Mouse (Mus musculus): ENCODE results near the gene Rwdd3. TPM values are rescaled to one million over a fixed set of nuclear protein-coding genes. Genes with fewer than 3 reads are reported as not detected.

Gene Rwdd3
- total RNA-seq, 2 experiments from 2014 or later, result 6.5 TPM; not detected in 1

DNA sequence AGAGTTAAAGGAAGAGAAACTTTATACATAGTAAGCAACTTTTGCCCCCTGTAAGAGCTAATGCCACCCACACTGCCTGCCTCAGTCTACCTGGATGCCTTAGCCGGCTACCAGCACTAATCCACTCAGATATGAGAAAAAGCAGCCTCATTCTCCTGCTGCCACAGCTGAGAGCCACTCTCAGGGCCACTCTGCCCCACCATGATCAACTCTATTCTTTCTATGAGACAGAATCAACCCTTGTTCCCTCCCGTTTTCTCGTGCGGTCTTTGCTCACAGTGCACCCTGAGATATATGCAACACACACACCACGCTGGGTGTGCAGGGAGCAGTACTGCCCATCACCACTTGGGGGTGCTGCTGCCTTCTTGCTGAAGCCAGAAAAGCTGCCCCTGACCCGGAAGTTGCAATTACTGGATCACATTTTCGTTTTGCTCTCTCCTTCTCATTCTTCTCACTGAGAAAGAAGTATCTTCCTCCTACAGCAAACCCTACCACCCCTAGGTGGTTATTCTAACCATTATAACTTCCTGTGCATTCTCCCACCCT is 8.2 kb downstream of the Rwdd3 start:
- ATAC-seq (replicated peaks; ENCODE audit: low FRiP score, poor library complexity, severe bottlenecking), result peak; percentile 96

GRCm38 (mm10) chr3:121161661-121162060 is 9.8 kb downstream of the Rwdd3 start:
- 0 out of 2 replicates have a peak, but pooled peaks have one; percentile 45 for ATAC-seq (replicated peaks; ENCODE audit: low FRiP score, poor library complexity, severe bottlenecking)

GRCm38 (mm10) chr3:121160424-121160823 is 11.1 kb downstream of the Rwdd3 start:
- ATAC-seq (replicated peaks; ENCODE audit: low FRiP score, poor library complexity, severe bottlenecking), result no peak

DNA sequence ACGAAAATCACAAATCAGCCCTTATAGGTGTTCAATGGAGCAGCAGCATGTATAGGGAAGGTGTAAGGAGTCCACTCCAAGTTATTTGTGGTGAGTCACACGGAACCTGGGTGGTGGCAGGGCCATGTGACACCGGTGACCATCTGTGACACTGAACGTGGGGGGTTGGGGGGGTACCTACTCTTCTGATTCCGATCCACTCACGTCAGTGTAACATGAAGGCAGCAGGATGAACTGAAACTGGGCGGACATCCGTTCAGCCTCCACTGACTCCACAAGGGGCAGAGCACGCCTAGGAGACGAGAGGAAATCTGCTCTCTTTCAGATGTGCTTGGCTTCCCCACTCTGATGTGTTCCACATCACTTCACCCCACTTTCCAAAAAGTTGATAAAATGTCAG is 11.9 kb downstream of the Rwdd3 start:
- ATAC-seq (replicated peaks; ENCODE audit: low FRiP score, poor library complexity, severe bottlenecking), result no peak

DNA sequence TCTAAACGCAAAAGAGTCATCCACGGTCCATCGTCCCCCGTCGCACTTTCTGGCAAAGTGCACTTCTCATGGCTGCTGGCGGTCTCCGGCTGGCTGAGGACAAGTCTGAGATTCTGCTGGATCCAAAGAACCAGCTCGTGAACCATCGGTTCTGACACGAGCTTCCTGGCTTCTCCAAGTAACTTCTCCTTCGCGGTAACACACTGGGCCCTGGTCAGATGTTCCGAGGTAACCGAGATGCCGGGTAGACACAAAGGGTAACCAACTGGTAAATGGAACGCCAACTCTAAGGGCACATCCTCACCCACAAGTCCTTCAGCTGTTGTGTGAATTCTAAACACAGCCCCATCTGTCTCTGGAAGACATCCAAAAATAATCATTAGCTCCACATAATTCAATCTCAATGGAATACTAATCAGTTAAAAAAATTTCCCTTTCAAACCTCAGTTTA is 12.6 kb downstream of the Rwdd3 start:
- no peak for ATAC-seq (replicated peaks; ENCODE audit: low FRiP score, poor library complexity, severe bottlenecking)

GRCm38 (mm10) chr3:121157546-121158330 is 13.8 kb downstream of the Rwdd3 start:
- ATAC-seq (replicated peaks; ENCODE audit: low FRiP score, poor library complexity, severe bottlenecking), result no peak

DNA sequence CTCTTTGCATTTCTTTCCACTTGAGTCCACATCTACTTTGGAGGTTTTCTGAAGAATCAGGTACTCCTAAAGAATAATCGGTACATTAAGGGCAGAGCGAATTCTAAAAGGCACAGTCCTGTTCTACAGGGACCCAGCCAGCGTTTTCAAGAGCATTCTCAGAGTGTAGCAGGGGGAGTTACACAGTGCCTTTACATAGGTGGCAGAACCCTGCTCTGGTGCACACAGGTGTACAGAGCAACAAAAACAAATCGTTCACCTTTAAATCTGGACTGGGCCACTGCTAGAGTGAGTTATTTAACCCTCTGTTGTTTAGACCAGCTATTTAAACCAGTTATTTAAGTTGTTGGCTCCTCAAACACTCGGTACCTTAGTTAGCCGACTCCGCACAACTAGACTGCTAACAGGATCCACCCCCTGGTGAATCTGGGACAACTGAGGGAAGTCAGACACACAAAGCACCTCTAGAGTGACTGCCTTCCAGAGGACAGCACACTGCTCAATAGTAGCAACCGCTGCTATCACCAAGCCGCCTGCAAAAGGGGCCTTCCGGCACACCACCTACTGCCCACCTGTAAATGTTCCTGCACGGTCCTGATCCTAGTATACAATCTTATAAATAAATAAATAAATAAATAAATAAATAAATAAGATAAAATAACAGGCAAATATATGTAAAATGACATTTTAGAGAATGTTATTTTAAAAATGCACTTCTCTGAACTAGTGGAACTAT is 14.9 kb downstream of the Rwdd3 start:
- ATAC-seq (replicated peaks; ENCODE audit: low FRiP score, poor library complexity, severe bottlenecking), result no peak

GRCm38 (mm10) chr3:121156043-121156442 is 15.5 kb downstream of the Rwdd3 start:
- no peak for ATAC-seq (replicated peaks; ENCODE audit: low FRiP score, poor library complexity, severe bottlenecking)

DNA sequence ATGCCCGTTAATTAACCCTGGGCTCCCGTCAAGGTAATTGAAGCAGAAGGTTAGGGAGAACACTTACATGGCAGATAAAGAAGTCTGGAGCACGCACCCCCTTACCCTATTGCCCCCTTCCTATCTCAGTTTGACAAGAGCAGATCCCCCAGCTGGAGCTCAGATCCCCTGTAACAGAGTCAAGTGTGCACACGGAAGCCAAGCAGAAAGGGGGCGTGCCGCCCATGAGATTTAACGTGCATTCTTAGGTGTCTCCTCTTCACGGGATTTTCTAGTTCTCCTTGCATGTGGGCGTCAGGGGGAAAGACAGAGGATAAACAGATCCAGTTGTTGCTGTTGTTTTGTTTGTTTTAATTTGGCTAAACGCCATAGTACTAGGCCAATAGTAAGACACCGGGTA is 37.6 kb downstream of the Rwdd3 start:
- ATAC-seq (replicated peaks; ENCODE audit: low FRiP score, poor library complexity, severe bottlenecking), result no peak

- no peak for ATAC-seq (replicated peaks; ENCODE audit: low FRiP score, poor library complexity, severe bottlenecking)
Measured at GRCm38 (mm10) chr3:121133039-121133438, 38.5 kb downstream of the Rwdd3 start.

DNA sequence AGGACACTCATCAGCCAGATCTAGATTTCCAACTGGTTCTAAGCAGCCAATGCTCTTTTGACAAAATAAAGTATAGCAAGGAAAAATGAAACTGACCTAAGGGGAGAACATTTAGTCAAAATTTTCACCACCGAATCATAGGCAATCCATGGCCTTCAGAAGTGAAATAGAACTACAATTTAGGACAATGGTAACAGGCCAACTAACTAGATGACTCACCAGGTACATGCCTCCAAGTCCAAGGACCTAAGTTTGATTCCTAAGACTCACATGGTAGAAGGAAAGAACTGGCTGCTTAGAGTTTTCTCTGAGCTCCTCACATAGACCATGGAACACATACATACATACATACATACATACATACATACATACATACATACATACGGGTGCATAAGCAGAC is 44.3 kb downstream of the Rwdd3 start:
- ATAC-seq (replicated peaks; ENCODE audit: low FRiP score, poor library complexity, severe bottlenecking), result no peak

DNA sequence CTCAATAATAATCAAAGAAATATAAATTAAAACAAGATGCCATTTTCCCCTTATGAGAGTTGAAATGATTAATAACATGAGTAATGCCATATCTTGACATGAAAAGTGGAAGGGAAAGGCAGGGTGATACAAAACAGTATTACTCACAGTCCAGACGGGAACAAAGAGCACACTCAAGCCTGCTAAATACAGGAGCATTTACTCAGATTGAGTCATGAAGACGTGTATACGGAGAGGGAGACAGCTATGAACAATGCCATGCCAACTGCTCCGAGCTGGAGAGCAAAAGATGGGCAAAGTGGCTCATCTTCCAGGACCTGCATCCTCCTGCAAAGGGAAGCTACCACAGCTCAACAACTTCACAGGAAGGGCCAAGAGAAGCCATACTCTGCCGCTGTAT is 45.0 kb downstream of the Rwdd3 start:
- ATAC-seq (replicated peaks; ENCODE audit: low FRiP score, poor library complexity, severe bottlenecking), result no peak

DNA sequence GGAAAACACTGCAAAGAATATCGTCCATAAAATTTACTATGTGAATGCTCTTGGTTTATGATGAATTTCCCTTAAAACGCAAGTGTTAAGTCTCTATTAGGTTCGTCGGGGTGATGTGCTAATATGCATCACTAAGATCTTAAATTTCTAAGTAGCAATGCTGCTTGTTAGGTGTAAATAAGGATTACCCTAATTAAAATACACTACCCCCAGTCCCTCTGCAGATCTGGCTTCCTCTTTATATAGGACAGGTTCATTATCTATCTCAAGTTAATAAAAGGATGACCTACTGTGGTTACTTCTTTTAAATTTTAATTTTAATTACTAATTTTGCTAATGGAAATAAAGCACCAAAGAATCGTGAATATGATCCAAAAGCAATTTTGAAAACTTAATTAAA is 50.4 kb downstream of the Rwdd3 start:
- ATAC-seq (replicated peaks; ENCODE audit: low FRiP score, poor library complexity, severe bottlenecking), result no peak

GRCm38 (mm10) chr3:121116590-121116989 is 54.9 kb downstream of the Rwdd3 start:
- ATAC-seq (replicated peaks; ENCODE audit: low FRiP score, poor library complexity, severe bottlenecking), result no peak

GRCm38 (mm10) chr3:121116067-121116466 is 55.4 kb downstream of the Rwdd3 start:
- no peak for ATAC-seq (replicated peaks; ENCODE audit: low FRiP score, poor library complexity, severe bottlenecking)

GRCm38 (mm10) chr3:121111068-121111467 is 60.4 kb downstream of the Rwdd3 start:
- ATAC-seq (replicated peaks; ENCODE audit: low FRiP score, poor library complexity, severe bottlenecking), result no peak

GRCm38 (mm10) chr3:121110430-121110829 is 61.1 kb downstream of the Rwdd3 start:
- no peak for ATAC-seq (replicated peaks; ENCODE audit: low FRiP score, poor library complexity, severe bottlenecking)

- ATAC-seq (replicated peaks; ENCODE audit: low FRiP score, poor library complexity, severe bottlenecking), result no peak
Measured at GRCm38 (mm10) chr3:121107481-121107880, 64.0 kb downstream of the Rwdd3 start.

DNA sequence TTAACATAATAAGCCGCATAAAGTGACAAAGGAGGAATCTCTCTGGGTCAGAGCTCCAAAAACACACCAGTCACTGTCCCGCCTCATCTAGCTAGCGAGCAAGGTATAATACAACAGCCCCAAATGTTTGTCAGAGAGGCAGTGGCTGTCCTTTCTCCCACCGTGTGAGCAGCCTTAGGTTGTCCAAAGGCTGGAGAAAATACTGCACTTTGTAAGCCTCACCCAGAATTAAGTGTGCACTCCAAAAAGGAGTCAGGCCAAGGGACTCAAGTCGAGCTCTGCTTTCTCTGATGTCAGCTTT is 66.1 kb downstream of the Rwdd3 start:
- ATAC-seq (replicated peaks; ENCODE audit: low FRiP score, poor library complexity, severe bottlenecking), result no peak

All from erythroblast, adult 5-6 weeks (primary cell).